Mouse (Mus musculus) heart, postnatal 10 days (tissue): ENCODE measurements around the gene Timm10b. TPM values are rescaled to one million over a fixed set of nuclear protein-coding genes. Genes with fewer than 3 reads are reported as not detected.
A peak's percentile ranks its signal among the peaks of the same experiment; 100 is the strongest.

ENCODE experiments used
- DNase-seq, 2 experiments: peaks; one replicate each; pipeline ENCODE4 v3.0.0; 2021
- intact Hi-C: fragments of 180-260 bp; cut with DNase I; formaldehyde crosslinking; loops from one replicate; pipeline ENCODE4 v1.15.1; 2025
- total RNA-seq, 2 experiments: library from RNA; stranded (reverse); gene quantifications; 2 replicates each; pipeline ENCODE4 v1.2.3; 2021

Gene Timm10b
- total RNA-seq, 2 experiments from 2014 or later: 97.3 to 100 TPM

DNA sequence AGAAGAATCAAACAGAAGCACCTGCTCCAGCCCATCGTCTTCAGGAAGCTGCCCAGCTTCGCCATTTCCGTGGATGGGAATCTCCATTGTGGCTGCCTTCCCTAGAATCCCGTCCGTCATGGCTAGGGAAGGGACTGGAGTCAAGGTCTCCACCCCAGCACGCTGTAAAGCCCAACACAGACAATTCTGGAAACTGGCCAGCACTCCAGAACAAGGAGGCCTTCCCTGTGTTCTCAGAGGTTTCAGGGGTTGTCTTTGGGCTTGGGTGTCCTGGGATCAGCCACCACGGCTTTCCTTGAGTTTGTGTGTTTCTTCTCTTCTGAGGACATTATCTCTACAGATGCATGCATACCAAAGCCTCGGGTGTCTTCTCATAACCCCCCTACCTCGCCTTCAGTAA is 552 bp upstream of the Timm10b start:
- peak; percentile 54 to 67 for DNase-seq

DNA sequence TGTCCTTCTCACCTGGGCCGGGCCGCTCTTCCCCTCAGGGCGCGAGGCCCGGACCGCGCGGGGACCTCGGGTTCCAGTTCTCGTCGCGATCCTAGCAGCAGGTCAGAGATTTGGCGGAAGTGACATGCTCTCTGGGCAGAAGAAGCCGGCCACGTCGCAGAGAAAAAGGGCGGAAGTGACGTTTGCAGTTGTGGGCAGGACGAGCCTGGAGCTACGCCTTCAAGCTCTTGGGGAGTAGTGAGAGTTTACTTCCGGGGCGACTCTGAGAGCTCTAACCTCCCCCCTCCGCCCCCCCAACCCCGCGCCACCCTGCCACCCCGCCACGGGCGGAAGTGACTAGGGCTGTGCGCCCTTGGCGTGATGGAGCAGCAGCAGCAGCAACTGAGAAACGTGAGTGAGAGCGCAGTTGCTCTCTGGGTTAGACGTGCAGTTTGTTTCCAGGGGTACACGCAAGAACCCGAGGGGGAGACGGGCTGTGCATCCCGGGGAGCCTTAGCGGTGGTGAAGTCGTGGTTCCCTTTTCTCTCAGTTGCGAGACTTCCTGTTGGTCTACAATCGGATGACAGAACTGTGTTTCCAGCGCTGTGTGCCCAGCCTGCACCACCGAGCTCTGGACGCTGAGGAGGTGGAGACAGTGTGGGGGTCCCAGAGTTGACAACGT is 507 bp downstream of the Timm10b start, which contains the start of the genes Arfip2 and Gm45799:
TSS of gene Arfip2 (minus strand) at position 184 of the 661 bp plus-strand sequence.
TSS of gene Gm45799 (plus strand) at position 320 of the 661 bp plus-strand sequence.
- intact Hi-C loops: loop anchor here (2.0 to 5.0 kb wide), 2 partner anchors 86 to 172 kb away; partner anchors contain the start of genes Mrpl17 and Smpd1
- DNase-seq: peak; percentile 98 to 99

More for the DNA sequence above, 552 bp upstream of the Timm10b start:
- intact Hi-C loops: loop anchor here (5.0 kb wide), 1 partner anchor 98 kb away; the partner anchor contains the start of genes Ilk and Rrp8

DNA sequence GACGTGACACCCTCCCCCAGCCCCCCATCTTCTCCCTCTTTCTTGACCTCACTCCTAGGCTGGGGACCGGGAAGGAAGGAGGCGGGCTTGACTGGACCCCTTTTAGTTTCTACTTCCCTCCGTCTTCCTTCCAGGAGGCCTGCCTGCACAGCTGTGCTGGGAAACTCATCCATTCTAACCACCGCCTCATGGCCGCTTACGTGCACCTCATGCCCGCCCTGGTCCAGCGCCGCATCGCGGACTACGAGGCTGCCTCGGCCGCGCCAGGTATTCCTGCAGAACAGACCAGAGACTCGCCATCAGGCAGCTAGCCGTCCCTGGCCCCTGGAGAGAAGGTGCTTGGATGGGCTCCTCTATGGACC is 1.0 kb downstream of the Timm10b start:
- DNase-seq: no peak
- intact Hi-C loops: loop anchor here (2.0 to 5.0 kb wide), 2 partner anchors 86 to 171 kb away; partner anchors contain the start of genes Mrpl17 and Smpd1

DNA sequence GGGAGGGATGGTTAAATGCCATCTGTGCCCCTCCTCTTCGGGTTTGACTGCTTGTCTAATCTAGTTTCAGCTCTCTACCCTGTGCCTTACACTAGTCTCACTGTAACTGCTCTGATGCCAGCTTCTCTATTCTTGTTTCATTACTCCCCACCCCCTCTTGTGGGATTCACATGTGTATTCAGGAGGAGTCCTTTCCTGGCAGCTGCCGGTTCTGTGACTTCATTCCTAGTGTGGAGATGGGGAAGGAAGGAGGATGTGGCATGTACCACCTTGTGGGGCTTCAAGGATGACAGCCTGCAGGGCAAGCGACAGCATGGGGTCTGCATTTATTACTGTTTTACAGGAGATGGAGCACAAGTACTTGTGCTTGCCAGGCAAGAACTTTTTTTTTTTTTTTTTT is 2.1 kb downstream of the Timm10b start:
- intact Hi-C loops: loop anchor here (2.0 to 5.0 kb wide), 2 partner anchors 87 to 170 kb away; partner anchors contain the start of genes Mrpl17 and Smpd1
- DNase-seq: peak in 1 of 2 experiments; percentile 31

DNA sequence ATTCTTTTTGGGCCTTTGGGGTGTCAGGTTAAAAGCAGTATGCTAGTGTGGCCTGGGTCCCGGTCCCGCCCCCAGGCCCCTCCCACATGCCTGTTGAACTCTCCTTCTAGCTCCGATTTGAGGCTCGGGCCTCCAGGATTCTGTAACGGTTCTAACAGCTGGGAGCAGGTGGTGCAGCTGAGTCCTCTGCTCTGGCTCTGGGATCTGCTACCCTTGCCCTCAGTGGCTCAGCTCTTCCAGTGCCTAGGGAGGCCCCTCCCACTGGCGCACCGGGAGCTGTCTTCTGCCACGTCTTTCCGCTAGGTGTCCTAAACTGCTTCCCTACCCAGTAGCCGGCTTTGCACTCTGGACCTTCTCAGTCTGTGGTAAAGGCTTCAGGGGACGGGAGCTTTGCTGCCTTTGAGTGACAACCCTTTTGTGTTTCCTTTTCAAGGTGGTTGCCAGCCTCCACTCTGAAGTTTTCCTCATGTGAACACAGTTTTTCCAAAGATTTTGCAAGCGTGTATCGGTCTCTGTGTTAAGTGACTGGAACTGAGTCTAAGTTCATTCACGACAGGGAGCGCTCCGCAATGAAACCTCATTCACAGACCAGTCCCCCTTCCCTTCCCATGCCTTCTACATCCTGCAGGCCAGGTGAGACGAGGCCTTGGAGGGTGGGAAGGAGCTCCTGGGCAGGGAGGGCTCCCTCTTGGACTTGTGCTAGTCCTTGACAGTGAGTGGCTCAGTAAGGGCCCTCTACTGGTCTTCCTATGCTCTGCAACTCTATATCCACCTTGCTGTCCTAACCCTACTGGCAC is 11.0 kb downstream of the Timm10b start, which contains the start of gene Dnhd1:
TSS of gene Dnhd1 (plus strand) at position 189 of the 797 bp plus-strand sequence.
- peak; percentile 83 to 85 for DNase-seq
- intact Hi-C loops: no loop called here

DNA sequence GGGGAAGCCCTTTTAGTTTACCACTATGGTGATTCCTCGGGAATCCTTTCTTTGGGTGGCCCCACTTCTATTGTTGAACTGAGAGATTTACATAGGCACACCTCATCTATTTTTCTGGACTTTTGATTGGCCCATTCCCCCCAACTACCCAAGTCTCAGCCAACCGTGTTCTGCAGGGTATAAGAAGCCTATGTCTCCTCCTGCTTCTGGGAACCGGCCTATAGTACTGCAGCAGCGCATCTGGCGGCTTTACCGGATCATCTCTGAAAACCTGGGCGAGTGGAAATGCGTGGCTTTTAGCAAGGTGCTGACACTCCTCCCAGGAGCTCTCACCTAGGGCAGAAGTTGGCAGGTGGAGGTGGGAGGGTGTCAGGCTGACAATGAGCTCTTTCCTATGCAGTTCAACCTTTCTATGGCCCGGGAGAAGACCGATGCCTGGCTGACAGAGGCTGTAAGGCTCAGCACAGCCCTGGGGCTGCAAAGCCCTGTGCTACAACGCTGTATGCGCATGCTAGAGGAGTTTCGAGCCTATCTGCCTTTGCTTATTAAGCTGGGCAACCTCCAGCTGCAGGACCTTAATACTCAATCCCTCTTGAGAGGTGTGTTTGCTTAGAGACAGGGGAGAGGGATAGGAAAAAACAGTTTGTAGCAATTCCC is 45.8 kb downstream of the Timm10b start:
- DNase-seq: no peak
- intact Hi-C loops: loop anchor here (10.0 kb wide), 1 partner anchor 81 kb away; the partner anchor contains the start of gene Hpx

DNA sequence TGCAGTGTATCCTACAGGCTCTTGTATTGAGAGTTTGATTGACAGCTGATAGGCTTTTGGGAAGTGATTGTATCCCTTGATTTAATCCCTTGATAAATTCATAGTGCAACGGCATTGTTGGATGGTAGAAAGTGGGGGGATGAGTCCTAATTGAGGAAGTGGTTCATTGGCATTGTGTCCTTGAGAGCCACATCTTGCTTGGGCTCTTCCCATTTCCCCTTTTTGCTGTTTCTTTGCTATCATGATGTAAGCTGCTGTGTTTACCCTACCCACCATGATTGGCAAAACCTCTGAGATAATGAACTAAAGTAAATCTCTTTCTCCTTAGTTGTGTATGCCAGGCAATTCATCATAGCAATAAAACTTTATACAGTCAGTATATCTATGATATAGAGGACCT is 51.0 kb downstream of the Timm10b start:
- no peak for DNase-seq

More for the DNA sequence above, 51.0 kb downstream of the Timm10b start:
- intact Hi-C loops: no loop called here

Other genes starting within 250 kb of the Timm10b start
- 10 to 100 TPM; 25.8 to 26.1 TPM for gene Fam160a2, start 240.0 kb upstream of the Timm10b start, total RNA-seq
- gene Cnga4, start 235.5 kb upstream of the Timm10b start, total RNA-seq: not detected
- gene Cckbr, start 214.3 kb upstream of the Timm10b start, total RNA-seq: not detected
- 10 to 100 TPM; 45.4 to 46.2 TPM for gene Cavin3, start 157.8 kb upstream of the Timm10b start, total RNA-seq
- 100 to 1,000 TPM; 120 to 137 TPM for gene Smpd1, start 85.7 kb upstream of the Timm10b start, total RNA-seq
- 10 to 100 TPM; 67.0 to 76.3 TPM for gene Apbb1, start 58.4 kb upstream of the Timm10b start, total RNA-seq
- under 1 TPM; 0.17 to 0.34 TPM for gene Hpx, start 39.9 kb upstream of the Timm10b start, total RNA-seq
- 10 to 100 TPM; 34.4 to 36.9 TPM for gene Trim3, start 6.5 kb upstream of the Timm10b start, total RNA-seq
- gene Arfip2, start 360 bp downstream of the Timm10b start, total RNA-seq: 10 to 100 TPM; 24.1 to 24.5 TPM
- 1 to 10 TPM; 1.1 to 3.0 TPM for gene Gm45799, start 496 bp downstream of the Timm10b start, total RNA-seq
- gene Dnhd1, start 10.8 kb downstream of the Timm10b start, total RNA-seq: under 1 TPM; 0.45 to 0.72 TPM
- 100 to 1,000 TPM; 156 to 157 TPM for gene Ilk, start 96.5 kb downstream of the Timm10b start, total RNA-seq
- 10 to 100 TPM; 14.3 to 14.7 TPM for gene Rrp8, start 97.3 kb downstream of the Timm10b start, total RNA-seq
- gene Taf10, start 104.3 kb downstream of the Timm10b start, total RNA-seq: 100 to 1,000 TPM; 102 to 108 TPM
- gene Tpp1, start 112.2 kb downstream of the Timm10b start, total RNA-seq: 10 to 100 TPM; 42.2 to 46.6 TPM
- gene Dchs1, start 147.6 kb downstream of the Timm10b start, total RNA-seq: 10 to 100 TPM; 30.6 to 34.2 TPM
- gene Mrpl17, start 171.0 kb downstream of the Timm10b start, total RNA-seq: 100 to 1,000 TPM in 1 of 2 experiments, 10 to 100 TPM in 1; 100.0 to 110 TPM